Mouse (Mus musculus) MEL-GATA-1-ER (cell line): ENCODE data around the gene Vmn1r139.
"Not testable (repeated sequence)": the region's sequence is repeated elsewhere in the genome, so short reads cannot be mapped to it uniquely, and the experiment has no call there.

Source experiments
- DNase-seq: peaks from one replicate; pipeline ENCODE4 v3.0.0-alpha.2; 2012; ENCODE audit warnings: low read depth; ENCODE audit errors: extremely low read depth

Vmn1r139 gene

GRCm38 (mm10) chr7:22068757-22069156 lies at the start of gene Vmn1r139:
Gene Vmn1r139, plus strand, starts transcription at chr7:22069057.
- DNase-seq: not testable (repeated sequence)

GRCm38 (mm10) chr7:22028797-22029196 lies 40.1 kb upstream of the Vmn1r139 start, which contains the start of gene Vmn1r138:
Gene Vmn1r138, minus strand, starts transcription at chr7:22028897.
- not testable (repeated sequence) for DNase-seq

- not testable (repeated sequence) for DNase-seq
These were observed 12.7 kb upstream of the Vmn1r139 start, which contains the start of gene Gm6176 for GRCm38 (mm10) chr7:22056205-22056604. Gene Gm6176, minus strand, starts transcription at chr7:22056305.

DNA sequence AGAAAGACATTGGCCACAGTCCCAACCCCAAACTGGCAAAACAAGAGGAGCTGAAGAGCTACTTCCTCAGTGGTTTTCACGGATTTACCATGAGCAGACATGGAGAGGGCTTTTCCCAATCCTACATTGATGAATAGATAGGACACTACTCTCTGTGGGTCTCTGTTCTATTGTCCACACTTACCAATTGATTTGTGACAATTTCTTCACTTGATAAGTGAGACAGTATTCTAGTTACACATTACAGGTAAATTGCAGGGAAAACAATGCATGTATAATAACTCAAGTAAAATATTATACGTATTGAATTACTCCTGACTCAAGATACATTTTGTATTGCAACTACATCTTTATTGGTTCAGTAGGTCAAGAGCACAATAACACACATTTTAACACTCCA lies 49.3 kb downstream of the Vmn1r139 start, which contains the start of gene Gm16451:
Gene Gm16451, minus strand, starts transcription at position 101 of the 400 bp plus-strand sequence.
- not testable (repeated sequence) for DNase-seq

DNA sequence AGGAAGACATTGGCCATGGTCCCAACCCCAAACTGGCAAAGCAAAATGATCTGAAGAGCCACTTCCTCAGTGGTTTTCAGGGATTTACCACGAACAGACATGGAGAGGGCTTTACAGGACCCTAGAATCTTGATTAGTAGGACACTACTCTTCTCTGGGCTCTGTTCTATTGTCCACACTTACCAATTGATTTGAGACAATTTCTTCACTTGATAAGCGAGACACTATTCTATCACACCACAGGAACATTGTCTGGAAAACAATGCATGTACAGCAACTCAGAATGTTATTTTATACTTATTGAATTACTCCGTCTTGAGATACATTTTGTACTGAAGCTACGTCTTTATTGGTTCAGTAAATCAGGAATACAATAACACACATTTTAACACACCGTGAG lies 65.8 kb downstream of the Vmn1r139 start, which contains the start of gene Gm10666:
Gene Gm10666, minus strand, starts transcription at position 101 of the 400 bp plus-strand sequence.
- DNase-seq: not testable (repeated sequence)
